Mouse (Mus musculus) liver, postnatal 0 days (tissue): Measurements from ENCODE around the gene Camta1. TPM values are rescaled to one million over a fixed set of nuclear protein-coding genes. Genes with fewer than 3 reads are reported as not detected.
A peak's percentile ranks its signal among the peaks of the same experiment; 100 is the strongest.

Source experiments
- ATAC-seq: fragments of 200-750 bp; cut with Nextera tagmentation; 2 replicates; pipeline ENCODE4 v1.8.0; 2017; ENCODE audit warnings: mild to moderate bottlenecking, moderate library complexity
- DNase-seq: peaks from one replicate; pipeline ENCODE4 v3.0.0-alpha.2; 2016
- H3K27ac ChIP-seq: fragments of 300-500 bp; sonication (generic); 2 replicates; pipeline ENCODE4 v1.5.1; 2014; ENCODE audit warnings: antibody characterized with exemption, moderate library complexity, mild to moderate bottlenecking, low read depth
- H3K27me3 ChIP-seq: fragments of 300-500 bp; sonication (generic); 2 replicates; pipeline ENCODE4 v1.6.1; 2014; ENCODE audit warnings: low read length, control low read depth, mixed read lengths; ENCODE audit not compliant: insufficient read depth
- H3K36me3 ChIP-seq: fragments of 300-500 bp; sonication (generic); replicated peaks from 2 replicates; pipeline ENCODE4 v1.6.1; 2014; ENCODE audit warnings: mild to moderate bottlenecking, control low read depth, low read length, moderate library complexity, mixed read lengths; ENCODE audit not compliant: insufficient read depth
- H3K4me1 ChIP-seq: fragments of 300-500 bp; sonication (generic); 2 replicates; pipeline ENCODE4 v1.6.1; 2014; ENCODE audit warnings: antibody characterized with exemption, mild to moderate bottlenecking, control low read depth; ENCODE audit not compliant: insufficient read depth
- H3K4me2 ChIP-seq: fragments of 300-500 bp; sonication (generic); 2 replicates; pipeline ENCODE4 v1.6.1; 2014; ENCODE audit warnings: low read depth, mild to moderate bottlenecking, low read length, moderate library complexity, mixed read lengths
- H3K4me3 ChIP-seq: fragments of 300-500 bp; sonication (generic); 2 replicates; pipeline ENCODE4 v1.5.1; 2014; ENCODE audit warnings: low read depth, low read length
- H3K9ac ChIP-seq: fragments of 300-500 bp; sonication (generic); replicated peaks from 2 replicates; pipeline ENCODE4 v1.6.1; 2014; ENCODE audit warnings: mild to moderate bottlenecking, moderate library complexity
- H3K9me3 ChIP-seq: fragments of 300-500 bp; sonication (generic); 2 replicates; pipeline ENCODE4 v1.6.1; 2016; ENCODE audit warnings: mild to moderate bottlenecking, control low read depth, low read length, mixed read lengths
- CTCF ChIP-seq: sonication (generic); IDR thresholded peaks from 2 replicates; pipeline ENCODE4 v1.5.1; 2016; ENCODE audit warnings: antibody characterized with exemption, low read depth
- EP300 ChIP-seq: IDR thresholded peaks from 2 replicates; pipeline ENCODE4 v1.6.1; 2016; ENCODE audit warnings: antibody characterized with exemption, low read depth, mild to moderate bottlenecking
- WGBS: fragments of 180-500 bp; shearing (Covaris S2); extraction: QIAGEN DNeasy Blood & Tissue Kit; methylation state at CpG from one replicate; pipeline ENCODE4 v1.1.7; 2014; ENCODE audit not compliant: insufficient replicate concordance; 5-methylcytosine and 5-hydroxymethylcytosine counted together
- polyA plus RNA-seq: library from polyadenylated mRNA; unstranded; fragments of >200 nt; fragmentation: Nextera tagmentation; extraction: Ambion mirVana; gene quantifications from 2 replicates; pipeline ENCODE4 v1.2.1, GENCODE M21; 2015

Gene Camta1
- polyA plus RNA-seq, 1 experiment from 2014 or later, result 48.3 TPM

DNA sequence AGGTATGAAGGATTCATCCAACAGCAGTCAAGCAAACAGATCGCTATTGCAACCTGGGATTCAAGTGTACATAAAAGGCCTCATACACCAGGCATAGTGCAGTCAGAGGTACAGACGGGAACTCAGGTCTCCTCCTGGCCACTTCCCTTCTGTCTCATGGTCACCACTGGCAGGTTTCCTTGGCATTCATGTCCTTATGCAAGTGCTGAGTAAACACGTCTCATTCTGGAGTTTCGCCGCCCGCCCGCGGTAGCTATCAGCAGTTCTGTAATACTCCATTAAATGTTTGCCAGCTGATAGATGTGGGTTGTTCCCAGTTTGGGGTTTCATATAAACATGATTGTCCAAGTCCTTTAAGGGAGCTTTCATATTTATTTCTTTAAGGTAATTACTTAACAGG lies 94.3 kb downstream of the Camta1 start:
- H3K27me3 ChIP-seq, result no peaks in the 10 kb centered on the region
- TF ChIP-seq EP300 (no peak), CTCF (no peak)

GRCm38 (mm10) chr4:151765376-151765775 lies 96.3 kb downstream of the Camta1 start:
- Histone ChIP-seq H3K9me3 (no peaks in the 10 kb centered on the region), H3K27me3 (no peaks in the 10 kb centered on the region), H3K4me1 (no peaks in the 10 kb centered on the region), H3K4me2 (no peak overlapping the region), H3K27ac (no peak overlapping the region), H3K9ac (no peak overlapping the region), H3K4me3 (no peak overlapping the region), H3K36me3 (no peaks in the 10 kb centered on the region)
- 53% methylated on average over 4 of the region's 4 CpGs for WGBS
- no peak for TF ChIP-seq EP300
- TF ChIP-seq CTCF, result no peak
- DNase-seq (no peak), ATAC-seq (no peak)

More for the DNA sequence above, 94.3 kb downstream of the Camta1 start:
- Histone ChIP-seq H3K27ac (no peak overlapping the region), H3K4me2 (no peak overlapping the region), H3K9ac (no peak overlapping the region), H3K9me3 (no peaks in the 10 kb centered on the region), H3K4me3 (no peak overlapping the region), H3K4me1 (no peaks in the 10 kb centered on the region), H3K36me3 (no peaks in the 10 kb centered on the region)
- DNase-seq, result no peak
- no peak for ATAC-seq
- WGBS, result 81% methylated on average over 8 of the region's 8 CpGs

- Histone ChIP-seq H3K9me3 (no peaks in the 10 kb centered on the region), H3K9ac (no peak overlapping the region), H3K4me2 (no peak overlapping the region), H3K36me3 (no peaks in the 10 kb centered on the region), H3K4me1 (no peaks in the 10 kb centered on the region), H3K27ac (no peak overlapping the region), H3K27me3 (no peaks in the 10 kb centered on the region), H3K4me3 (no peak overlapping the region)
- TF ChIP-seq CTCF (no peak), EP300 (no peak)
- 48% methylated on average over 6 of the region's 6 CpGs for WGBS
- ATAC-seq (no peak), DNase-seq (peak; percentile 45)
These were observed 97.7 kb downstream of the Camta1 start for GRCm38 (mm10) chr4:151763928-151764327.

DNA sequence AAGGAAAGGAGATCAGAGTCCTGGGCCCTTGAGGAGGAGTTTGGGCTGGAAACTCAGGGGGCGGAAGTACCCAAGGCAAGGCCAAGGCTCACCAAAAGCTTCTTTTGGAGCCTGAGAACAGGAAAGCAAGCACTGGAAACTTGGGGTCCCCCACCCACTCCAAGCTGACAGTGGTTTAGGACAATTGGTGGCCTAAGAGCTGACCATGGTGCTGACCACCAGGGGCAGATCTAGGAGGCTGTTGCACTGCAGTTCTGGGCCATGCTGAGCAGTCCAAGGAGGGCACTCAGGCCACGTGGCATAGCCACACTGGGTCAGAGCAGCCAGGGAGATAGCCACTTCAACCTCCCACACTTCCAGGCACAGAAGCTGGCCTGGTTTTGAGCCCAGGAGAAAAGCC lies 102.6 kb downstream of the Camta1 start:
- Histone ChIP-seq H3K9me3 (no peaks in the 10 kb centered on the region), H3K27me3 (no peaks in the 10 kb centered on the region), H3K4me1 (no peaks in the 10 kb centered on the region), H3K27ac (no peak overlapping the region), H3K4me2 (no peak overlapping the region), H3K4me3 (no peak overlapping the region), H3K9ac (no peak overlapping the region), H3K36me3 (no peaks in the 10 kb centered on the region)
- ATAC-seq (no peak), DNase-seq (no peak)
- no peak for TF ChIP-seq CTCF
- no peak for TF ChIP-seq EP300
- WGBS, result 63% methylated on average over 2 of the region's 2 CpGs

DNA sequence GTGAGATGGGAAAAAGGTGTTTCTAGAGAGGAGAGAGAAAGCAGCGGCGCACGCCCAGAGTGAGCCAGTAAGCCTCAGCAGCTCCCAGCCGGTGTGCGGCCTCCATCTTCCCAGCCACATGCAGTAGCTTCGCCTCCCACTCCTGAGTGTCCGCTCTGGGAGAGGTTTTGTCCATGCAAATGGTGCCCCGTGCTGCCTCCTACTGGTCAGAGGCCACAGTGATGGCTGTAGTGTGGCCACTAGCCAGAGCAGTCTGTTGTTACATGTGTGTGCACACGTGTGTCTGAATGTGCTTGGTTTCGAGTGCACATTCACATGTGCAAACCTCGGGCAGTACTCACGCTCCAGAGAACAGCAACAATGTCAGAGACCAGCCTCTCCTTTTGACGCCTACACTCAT lies 103.3 kb downstream of the Camta1 start:
- no peak overlapping the region for H3K4me2 ChIP-seq
- H3K27ac ChIP-seq, result no peak overlapping the region
- no peak overlapping the region for H3K4me3 ChIP-seq
- H3K9me3 ChIP-seq, result no peaks in the 10 kb centered on the region
- no peak for ATAC-seq
- 86% methylated on average over 13 of the region's 13 CpGs for WGBS
- no peaks in the 10 kb centered on the region for H3K36me3 ChIP-seq
- H3K27me3 ChIP-seq, result no peaks in the 10 kb centered on the region
- H3K4me1 ChIP-seq, result no peaks in the 10 kb centered on the region
- H3K9ac ChIP-seq, result no peak overlapping the region
- no peak for DNase-seq
- TF ChIP-seq CTCF (peak; percentile 54), EP300 (no peak)

DNA sequence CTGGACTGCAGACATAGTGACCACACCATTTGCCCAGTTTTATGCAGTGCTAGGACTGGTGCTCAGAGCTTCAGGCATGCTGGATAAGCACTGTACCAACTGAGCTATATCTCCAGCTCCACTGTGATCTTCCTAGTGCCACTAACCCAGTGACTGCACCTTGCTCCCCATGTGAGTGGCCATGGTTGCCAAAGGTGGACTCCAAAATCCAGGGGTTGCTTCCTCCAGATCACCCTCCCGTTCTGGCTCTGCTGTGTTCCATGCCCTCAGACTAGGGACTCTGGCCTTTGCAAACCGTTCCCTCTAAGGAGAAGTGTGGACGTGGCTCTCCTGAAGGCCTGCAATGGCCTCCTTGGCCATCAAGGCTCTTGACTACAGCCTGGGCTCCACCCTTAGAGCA lies 104.4 kb downstream of the Camta1 start:
- H3K27me3 ChIP-seq, result no peaks in the 10 kb centered on the region
- DNase-seq (no peak), ATAC-seq (no peak)
- H3K36me3 ChIP-seq, result no peaks in the 10 kb centered on the region
- no peak overlapping the region for H3K9ac ChIP-seq
- no peak for TF ChIP-seq EP300
- TF ChIP-seq CTCF, result no peak
- H3K9me3 ChIP-seq, result no peaks in the 10 kb centered on the region
- no peak overlapping the region for H3K4me2 ChIP-seq
- no peaks in the 10 kb centered on the region for H3K4me1 ChIP-seq
- no peak overlapping the region for H3K4me3 ChIP-seq
- WGBS, result 94% methylated on average over 3 of the region's 3 CpGs
- H3K27ac ChIP-seq, result no peak overlapping the region

GRCm38 (mm10) chr4:151756400-151756799 lies 105.3 kb downstream of the Camta1 start:
- WGBS, result 75% methylated on average over 10 of the region's 10 CpGs
- no peak for ATAC-seq
- H3K4me2 ChIP-seq, result no peak overlapping the region

More at GRCm38 (mm10) chr4:151756400-151756799, 105.3 kb downstream of the Camta1 start:
- H3K27me3 ChIP-seq, result no peaks in the 10 kb centered on the region
- H3K9ac ChIP-seq, result no peak overlapping the region
- no peak overlapping the region for H3K4me3 ChIP-seq
- no peaks in the 10 kb centered on the region for H3K9me3 ChIP-seq
- no peaks in the 10 kb centered on the region for H3K36me3 ChIP-seq
- no peak overlapping the region for H3K27ac ChIP-seq
- TF ChIP-seq CTCF (no peak), EP300 (no peak)
- no peaks in the 10 kb centered on the region for H3K4me1 ChIP-seq
- DNase-seq, result no peak
